Mouse (Mus musculus): Measurements from ENCODE around the gene Tmem150c.

The Tmem150c gene

DNA sequence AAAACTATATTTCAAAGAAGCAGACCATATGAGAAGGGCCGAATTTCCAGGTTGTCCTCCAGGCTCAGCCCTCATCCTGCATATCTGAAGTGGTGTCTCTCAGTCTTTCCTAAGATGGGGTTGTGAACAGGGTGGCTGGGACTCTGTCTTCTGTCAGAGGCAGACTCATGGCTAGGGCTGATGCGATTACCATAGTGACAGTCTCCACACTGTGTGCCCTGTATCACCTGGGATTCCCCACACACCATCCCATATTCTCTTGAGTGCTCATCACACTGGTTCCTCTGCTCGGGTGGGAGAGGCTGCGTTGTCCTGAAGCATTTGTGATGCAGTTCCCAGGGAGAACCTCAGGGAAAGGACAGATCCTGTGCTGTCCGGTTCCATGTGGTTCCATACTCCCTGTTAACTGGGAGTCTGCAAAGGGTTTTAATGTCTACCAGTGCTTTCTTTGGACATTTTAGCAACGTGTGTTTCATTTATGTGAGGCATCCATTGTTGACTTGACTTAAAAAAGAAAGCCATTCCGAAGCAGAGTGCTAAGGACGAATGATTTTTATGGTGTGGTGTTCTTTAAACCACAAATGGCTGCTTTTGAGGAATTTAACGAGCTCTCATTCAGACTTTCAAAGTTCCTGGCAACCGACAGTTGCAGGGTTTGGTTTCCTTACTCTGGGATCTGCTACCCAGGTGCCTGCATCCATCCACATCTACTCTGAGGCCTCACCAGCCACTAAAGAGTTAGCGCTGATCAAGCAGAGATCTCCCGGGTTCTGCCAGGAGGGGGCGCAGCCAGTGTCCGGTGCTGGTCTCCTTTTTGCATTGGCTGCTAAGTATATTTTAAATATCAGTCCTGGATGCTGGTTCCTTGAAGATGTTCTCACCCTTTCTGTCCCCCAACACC, 7.2 kb upstream of the Tmem150c start:
- peak; percentile 63 to 66 for DNase-seq

DNA sequence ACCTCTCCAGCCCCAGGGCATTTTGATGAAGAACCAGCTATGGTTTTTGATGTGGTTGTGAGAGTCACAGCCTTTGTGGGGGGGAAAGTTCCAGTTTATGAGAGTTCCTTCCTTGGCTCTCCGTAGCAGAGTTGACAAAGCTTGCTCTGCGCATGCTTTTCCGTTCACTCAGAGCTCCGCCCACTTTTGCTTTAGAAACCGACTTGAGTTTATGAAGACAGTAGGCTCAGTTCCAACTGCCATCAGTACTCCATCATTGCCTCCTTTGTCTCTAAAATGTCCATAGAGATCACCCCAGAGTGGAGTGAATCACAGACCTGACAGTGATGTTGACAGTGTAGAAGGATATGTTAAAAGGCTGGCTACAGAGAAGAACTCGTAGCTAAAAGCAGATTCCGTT, 3.8 kb upstream of the Tmem150c start:
- DNase-seq: no peak

DNA sequence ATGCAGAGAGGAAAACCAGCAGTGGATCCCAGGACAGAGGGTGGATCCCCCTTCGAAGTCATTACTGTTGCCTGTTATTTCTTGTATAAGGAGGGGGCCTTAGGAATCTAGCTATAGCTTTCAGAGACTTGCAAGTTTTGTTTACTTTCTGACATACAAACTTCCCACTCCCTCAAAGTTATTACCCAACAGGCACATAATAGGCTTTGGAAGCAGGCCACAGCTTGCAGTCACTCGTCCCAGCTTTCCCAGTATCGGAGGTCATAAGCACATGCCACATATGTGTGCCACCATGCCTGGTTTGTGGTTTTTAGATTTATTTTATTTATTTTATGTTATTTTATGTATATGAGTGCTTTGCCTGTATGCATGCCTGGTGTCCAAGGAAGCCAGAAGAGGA, 3.2 kb upstream of the Tmem150c start:
- DNase-seq: no peak

DNA sequence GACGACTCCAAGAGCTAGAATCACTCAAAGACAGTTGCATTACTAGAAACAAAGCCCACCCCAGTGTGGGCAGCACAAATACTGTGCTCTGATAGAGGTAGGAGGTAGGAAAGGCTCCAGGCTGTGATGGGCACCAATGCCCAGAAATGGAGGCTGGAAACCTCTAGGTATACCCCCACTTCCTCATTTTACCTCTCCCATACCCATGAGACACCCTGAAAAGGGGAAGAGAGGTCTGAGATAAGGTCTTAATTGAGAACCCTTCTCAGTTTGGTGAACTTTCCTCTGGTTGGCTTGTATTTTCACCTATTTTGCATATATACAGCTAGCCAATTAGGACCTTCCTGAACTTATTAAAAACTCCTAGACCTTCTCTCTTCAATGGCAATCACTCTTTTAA, 2.4 kb upstream of the Tmem150c start:
- DNase-seq: no peak

DNA sequence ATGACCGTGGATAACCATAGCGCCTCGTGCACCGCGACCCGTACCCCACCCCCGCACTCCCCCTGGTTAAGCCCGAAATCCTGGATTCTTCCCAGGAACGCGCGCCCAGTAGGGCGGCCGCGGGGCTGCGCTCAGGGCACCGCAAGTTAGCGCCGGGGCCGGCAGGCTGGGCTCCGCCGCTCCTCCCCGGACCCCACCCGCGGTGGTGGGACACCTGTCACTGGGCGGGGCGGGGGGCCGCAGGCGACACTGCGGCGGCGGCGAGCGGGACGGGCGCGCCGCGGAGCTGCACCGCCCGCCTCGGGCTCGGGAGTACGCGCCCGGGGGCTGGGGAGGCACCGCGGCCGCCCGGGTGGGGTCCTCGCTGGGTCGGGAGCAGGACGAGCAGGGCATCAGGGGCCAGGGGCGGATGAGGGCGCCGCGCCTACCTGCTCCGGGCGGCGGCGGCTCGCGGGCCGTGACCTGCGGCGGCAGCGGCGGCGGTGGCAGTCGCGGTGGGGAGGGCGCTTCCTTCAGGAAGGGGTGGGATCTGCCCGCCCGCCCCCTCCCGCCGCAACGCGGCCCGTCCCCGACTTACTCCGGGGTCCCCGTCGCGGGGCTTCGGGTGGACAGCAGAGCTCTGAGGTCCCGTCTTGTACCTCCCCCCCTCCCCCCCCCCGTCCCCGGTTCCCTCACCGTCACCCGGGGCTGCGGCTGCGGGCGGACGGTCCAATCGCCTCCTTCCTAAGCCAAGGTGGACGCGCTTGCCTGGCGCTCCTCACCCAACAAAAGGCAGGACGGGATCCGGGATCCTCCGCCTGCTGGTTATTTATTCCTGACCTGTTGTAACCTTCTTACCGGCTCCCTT, 594 bp downstream of the Tmem150c start:
- peak; percentile 68 to 74 for DNase-seq

DNA sequence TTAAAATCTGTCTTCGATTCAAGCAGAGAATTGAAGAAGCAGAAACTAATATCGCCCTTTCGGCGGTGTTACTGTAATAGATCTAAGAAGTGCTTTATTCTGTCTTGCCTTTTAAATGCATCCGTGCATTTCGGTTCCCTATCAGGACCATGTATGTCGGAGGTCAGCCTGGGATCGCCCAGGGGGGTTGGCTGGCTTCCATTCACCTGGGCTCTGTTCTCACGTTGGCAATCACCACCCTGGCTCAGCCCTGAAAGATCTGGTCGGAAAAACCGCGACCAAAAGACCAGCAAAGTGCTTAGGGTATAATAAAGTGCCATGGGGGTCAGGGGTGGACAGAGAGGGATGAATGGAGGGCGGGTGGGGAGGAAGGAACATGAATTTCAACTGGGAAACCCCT, 1.3 kb downstream of the Tmem150c start:
- peak; percentile 76 to 79 for DNase-seq

DNA sequence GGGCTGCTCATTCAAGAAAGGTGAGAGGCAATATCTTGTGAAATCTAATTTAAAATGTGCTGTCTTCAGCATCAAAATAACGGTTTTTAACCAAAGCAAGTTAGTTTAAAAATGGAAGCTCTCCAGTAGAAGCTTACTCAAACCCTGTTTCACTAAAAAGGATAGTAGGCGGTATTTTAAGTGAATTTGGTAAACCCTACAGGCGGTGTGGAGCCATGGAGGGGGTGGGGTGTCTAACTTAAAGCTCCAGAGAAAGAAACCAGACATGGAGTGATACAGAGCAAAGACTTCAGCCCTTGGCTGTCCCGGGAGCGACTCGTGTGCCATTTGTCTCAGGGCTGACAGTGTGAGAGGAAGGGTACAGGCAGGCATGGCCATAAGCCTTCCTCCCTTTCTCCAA, 4.0 kb downstream of the Tmem150c start:
- no peak for DNase-seq

DNA sequence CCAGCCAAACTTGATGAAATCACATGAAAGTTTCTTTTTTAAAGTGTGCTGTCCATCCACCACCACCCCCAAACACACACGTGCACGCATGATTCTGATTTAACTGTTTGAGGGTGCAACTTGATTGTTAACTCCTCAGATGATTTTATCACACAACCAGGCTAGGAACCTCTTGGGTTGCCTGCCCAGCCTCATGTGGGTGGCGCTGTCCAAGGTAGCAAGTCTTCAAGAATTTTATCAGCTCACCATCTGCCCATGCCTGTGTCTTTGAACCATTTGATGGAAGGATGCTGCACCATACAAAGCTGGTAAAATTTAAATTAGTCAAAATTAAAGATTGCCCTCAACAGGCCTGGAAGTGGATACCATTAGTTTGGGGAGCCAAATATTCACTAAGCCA, 9.6 kb downstream of the Tmem150c start:
- no peak for DNase-seq

DNA sequence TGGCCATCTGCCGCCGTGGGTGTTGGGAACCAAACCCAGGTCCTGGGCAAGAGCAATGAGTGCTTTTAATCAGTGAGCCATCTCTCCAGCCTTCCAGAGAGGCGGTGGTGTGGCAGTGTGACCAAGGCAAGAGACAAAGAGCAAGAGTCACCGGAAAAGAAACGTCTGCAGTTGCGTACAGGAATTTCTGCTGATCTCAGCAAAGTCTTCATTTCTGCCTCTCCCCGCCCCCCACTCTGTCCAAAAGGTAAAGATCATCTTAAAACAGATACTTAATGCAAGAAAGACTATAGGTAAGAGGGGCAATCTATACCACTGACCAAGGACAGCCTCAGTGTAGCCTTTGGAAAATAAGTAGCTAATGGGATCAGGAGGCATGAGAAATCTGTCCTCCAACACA, 14.8 kb downstream of the Tmem150c start:
- no peak for DNase-seq

DNA sequence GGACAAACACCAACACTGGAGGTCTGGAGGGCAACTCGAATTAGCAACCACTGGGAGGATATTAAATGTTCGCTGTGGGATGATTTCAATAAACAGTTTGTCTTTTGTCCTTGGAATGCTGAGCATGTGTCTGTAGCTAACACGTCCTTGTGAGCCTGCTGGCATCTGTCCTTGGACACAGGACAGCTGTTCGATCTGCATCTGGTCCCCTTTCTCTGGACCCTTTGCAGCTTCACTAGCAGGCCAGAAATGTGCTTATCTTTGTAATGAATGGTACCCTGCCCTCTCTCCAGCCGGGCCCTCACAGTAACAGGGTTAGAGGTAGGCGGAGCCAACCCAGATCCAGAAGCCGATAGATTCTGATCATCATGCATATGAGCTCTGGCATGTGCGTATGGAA, 32.3 kb downstream of the Tmem150c start:
- DNase-seq: no peak

DNA sequence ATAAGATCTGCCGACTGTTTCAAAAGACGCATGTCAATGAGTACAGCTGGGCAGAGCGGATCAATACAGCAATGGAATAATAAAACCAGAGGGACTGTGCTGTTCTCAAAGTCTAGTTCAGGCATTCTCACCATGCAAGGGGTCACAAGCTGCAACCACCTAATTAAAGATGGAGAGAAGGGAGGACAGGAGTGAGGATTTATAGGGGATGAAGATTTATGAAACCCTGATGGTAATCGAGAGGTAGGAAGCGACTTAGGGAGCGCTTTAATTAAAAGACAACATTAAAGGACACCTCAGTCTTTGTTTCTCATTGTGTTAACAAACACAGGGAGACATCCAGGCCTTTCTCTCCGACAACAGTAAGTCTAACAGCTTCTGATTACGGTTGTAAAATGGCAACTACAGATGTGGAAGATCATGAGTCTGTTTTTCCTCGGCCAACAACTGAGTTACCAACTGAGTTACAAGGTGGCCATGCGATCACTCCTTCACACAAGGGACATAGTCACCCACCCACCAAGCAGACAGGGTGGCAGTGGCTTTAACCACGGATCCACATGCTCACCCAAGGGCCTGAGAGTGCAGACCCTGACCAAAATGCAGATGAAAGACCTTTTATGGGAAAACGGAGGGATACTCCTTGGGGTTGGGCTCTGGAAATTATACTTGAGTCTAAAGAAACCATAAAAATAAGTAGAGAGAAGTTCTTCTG, 34.0 kb downstream of the Tmem150c start:
- DNase-seq: no peak

DNA sequence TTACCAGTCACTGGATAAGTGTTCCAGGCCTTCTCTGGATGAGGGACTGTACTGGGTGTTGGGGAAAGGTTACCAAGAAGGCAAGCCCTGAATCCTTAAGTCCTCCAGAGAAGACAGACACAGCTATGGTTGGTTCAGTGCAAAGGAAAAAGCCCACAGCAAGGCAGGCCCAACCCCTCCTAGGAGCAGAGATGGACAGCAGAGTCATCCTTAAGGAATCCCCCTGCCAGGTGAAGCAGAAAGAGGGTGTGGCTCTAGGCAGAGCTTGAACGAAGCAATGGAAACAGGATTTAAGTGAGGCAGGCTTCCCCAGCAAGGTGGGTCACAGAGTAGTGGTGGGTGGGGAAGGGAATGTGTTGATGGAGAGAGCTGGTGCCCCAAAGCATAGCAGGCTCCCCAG, 35.1 kb downstream of the Tmem150c start:
- DNase-seq: no peak

DNA sequence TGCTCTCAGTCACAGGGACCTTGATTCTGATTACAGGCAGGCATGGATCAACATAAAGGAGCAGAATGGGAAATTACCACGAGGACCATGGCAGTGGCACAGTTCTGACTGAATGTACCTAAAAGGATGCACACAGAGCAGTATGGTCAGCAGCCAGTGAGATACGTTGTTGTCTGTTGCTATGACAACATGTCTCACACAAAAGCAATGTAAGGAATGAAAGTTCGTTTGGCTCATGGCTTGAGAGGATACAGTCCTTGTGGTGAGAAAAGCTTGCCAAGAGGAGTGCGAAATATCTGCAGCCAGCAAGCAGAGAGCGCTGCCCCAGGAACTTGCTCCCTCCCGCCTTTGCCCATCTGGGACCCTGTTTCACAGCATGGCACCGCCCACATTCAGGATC, 36.3 kb downstream of the Tmem150c start:
- no peak for DNase-seq

DNA sequence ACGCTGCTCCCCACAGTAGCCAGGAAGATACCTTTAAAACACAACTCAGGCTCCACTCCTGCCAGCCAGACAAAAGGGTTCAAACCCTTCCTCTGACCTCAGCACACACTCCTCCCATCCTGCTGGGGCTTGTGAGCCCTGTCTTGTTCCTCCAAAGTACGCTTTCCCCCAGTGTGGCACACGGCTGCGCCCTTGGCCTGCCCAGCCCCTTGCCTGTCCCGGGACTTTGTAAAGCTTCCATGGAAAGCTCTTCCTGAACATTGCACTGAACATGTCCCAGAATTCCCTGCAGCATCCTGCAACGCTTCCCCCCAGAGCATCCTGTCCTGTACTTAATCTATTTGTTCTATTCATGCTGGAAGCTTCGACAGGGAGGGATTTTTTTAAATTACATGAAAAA, 38.4 kb downstream of the Tmem150c start:
- DNase-seq: no peak

DNA sequence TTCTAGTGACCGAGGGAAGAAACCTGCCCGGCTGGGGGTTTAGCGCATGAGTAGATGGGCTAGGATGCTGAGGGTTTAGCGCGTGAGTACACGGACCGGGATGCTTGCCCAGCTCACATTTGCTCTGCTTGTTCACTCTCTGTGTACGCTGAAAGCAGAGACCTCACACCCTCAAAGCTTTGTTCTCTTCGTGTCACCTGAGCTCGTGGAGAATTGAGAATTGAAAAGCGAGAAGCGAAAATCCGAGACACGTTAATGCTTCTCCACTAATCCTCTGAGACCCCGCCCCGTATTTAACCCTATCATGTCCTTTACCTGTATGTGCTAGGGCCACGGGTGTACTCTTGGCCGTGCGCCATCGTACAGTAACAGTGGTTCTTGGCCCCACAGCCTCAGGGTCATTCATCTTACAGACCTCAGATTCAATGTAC, 38.9 kb downstream of the Tmem150c start:
- no peak for DNase-seq

DNA sequence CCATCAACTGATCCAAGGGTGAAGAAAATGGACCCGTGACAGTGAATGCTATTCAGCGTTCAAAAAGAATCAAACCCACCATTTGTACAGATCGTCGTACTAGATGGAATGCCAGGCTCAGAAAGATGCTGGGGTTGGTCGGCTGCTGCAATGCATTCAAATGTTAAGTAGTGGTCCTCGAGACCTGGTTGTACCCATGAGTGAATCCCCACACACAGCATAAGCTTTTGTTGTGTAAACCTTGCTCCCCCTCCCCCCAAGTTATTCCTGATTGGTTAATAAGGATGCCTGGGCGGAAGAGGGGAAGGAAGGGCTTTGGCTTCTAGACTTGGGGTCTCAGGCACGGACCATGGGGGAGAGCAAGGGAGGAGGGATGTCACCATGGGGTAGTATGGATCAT, 40.3 kb downstream of the Tmem150c start:
- DNase-seq: no peak

DNA sequence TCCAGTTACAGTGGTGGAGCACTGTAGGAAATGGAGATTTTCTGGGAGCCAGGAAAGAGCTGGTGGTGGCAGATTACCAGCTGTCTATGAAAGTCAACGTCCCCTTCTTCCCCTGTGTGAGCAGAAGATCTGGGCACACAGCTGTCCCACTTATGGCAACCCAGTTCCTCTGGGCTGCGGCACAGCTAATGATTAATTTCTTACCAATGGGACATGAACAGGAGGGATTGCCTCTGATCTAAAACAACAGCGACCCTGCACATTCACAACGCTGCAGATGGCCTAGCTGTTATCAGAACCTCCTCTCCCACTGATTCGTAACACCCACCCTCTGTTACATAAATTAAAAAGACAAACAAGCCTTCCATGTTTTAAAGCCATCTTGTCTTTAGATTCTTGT, 46.2 kb downstream of the Tmem150c start:
- no peak for DNase-seq

DNA sequence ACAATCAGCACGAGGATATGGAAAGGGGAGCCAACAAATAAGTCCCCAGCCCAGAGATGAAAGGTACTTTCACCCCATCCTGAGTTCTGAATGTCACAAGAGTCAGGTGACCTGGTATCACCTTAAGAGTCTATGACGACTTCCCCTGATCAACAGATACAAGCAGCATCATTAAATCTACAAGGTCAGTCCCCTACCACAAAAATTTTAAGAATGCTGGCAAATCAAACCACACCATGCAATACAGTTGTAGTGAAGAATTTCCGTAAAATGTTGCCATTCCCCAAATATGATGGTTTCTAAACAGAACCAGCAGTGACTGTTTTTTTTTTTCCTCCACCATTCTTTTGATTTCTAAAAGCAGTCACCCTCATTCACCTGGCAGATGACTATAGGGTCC, 49.0 kb downstream of the Tmem150c start:
- DNase-seq: no peak

DNA sequence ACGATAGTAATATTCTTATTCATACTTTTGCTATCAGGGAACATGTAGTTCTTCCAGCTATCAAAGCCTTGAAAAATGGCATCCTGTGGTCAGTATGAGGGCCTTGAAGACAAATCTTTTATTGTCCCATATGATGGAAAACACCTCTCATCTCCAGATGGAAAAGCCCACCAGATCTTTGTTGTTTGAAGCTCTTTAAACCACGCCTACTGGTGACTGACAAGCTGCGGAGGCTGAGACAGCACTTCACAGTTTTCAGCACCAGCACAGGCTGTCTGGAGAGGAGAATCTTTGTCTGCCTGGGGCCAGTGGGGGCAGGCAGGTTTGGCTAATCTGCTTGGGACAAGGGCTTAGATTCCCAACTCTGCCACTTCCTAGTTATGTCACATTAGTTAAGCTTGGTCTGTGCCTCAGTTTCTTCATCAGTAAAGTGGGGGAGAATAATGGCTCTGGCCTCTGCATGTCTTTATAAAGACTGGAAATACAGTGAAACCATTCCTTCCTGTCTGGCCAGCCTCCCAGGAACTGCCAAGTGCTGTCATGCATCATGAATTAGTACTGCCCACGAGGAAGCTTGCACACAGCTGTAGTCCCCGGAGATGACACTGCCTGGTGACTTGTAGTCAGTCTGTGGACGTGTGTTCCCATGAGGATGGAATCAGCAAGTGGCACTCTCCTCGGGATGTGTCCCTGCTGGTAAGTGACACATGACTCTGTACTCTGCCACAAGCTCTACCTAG, 49.9 kb downstream of the Tmem150c start:
- no peak for DNase-seq

DNA sequence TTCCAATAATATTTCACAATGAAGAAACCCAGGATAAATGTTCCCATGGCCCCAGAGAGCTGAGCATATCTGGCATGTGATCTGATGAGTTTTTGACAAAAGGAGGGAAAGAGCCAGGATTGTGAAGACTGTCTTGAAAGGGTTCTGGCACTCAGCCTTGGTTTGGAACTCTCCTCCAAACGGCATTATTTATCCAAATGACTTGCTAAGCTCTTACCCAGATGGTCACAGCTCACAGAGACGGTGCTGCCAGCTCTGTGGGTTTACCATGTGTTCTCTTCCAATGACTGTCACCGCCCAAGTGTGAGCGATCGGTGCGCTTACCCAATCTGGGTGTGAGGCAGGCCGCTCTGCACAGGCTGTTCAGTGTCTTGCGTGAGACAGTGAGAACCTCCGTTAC, 50.7 kb downstream of the Tmem150c start:
- DNase-seq: peak; percentile 76 to 82

DNA sequence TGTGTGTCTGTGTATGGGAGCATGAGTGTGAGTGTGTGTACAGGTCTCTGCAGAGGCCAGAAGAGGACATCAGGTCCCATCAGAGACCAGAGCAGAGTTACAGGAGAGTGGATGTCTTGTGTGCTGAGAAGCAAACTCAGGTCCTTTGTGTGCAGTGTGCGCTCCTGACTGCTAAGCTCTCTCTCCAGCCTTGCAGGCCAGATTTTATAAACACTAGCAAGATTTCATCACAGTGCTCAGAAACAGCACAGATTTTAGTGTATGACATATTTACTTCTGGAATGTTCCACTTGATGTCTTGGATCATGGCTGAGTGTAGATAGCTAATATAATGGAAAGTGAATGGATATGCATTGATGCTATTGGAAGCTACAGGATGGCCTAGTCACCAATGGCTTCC, 57.2 kb downstream of the Tmem150c start:
- no peak for DNase-seq

DNA sequence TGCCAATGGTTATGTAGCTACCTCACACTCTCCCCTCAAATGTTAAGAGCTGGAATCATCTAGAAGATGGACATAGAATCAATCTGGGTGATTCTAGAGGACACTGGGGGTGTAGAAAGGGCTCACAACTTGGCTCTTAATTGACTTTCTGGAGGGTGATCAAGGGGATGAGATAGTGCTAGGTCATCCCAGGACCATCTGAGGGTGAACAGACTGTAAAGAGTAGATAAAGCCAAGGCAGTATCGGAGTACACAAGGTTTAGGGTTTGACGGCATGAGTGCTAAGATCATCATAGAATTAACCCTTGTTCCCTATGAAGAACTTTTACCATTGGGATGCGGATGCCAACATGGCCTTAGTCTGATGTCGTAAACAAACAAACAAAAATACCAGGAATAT, 61.6 kb downstream of the Tmem150c start:
- DNase-seq: no peak

DNA sequence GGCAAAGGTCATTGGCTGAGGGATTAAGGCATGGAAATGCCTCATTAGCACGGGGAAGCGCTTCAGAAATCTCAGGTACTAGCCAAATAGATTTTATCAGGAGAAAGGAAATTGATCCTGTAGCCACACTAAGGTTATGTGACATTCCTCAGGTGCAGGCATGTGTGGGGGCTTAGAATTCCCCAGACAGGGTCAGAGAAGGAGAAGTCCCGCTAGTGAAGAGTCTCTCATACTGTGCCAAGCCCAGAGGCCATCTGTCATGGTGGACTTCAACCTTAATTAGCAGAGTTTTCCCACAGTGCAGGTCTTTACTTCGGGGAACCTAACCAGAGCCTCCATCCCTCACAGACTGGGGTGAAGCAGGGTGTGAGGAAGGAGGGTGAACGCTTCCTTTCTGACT, 62.7 kb downstream of the Tmem150c start:
- DNase-seq: no peak
